Mouse (Mus musculus): ENCODE measurements at regions not wholly inside any gene's neighbourhood (a gene's known extent, or its start where the extent isn't known, plus 50 kb on each side); places are given as distances from the start of the nearest gene placed in this dataset.
A peak's percentile ranks its signal among the peaks of the same experiment; 100 is the strongest.

DNA sequence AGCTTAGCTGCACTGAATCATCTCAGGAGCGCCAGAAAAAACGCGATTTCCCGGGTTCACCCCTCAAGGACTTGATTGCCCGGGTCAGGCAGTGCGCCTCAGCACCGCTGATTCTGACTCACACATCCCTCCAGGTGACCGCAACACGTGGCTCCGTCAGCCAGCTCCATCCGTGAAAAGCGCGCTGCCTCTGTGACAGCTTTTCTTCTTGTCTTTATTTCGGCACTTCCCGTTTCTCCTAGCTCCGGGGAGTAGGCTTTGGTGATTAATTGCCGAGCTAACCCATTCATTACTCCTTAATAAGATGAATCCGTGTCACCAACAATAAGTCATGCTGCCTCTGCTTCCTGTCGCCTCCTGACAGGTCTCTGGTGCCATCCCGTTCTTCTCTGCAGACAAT, 108.6 kb downstream of the Katnal1 start:
- no peak overlapping the region for H3K27ac ChIP-seq (ENCODE audit: insufficient read depth, low read depth, low read length)
- WGBS, result 7% methylated on average over 20 of the region's 20 CpGs
- H3K36me3 ChIP-seq (ENCODE audit: control insufficient read depth, insufficient read depth, low read length), result no peaks in the 10 kb centered on the region
- no peak overlapping the region for H3K4me3 ChIP-seq (ENCODE audit: insufficient read depth, low read depth, low read length)
- TF ChIP-seq CTCF (conservative IDR thresholded peaks at IDR 0.05; ENCODE audit: insufficient read depth, insufficient read length, low read depth, low read length), result no peak
- H3K4me1 ChIP-seq (ENCODE audit: control insufficient read depth, insufficient read depth, low read length), result 0 out of 2 replicates have a peak, but pooled peaks cover 2% of the 10 kb centered on the region
- peak; percentile 31 for DNase-seq
- H3K27me3 ChIP-seq (replicated peaks; ENCODE audit: control insufficient read depth, insufficient read depth, low read length), result no peaks in the 10 kb centered on the region

GRCm38 (mm10) chr5:148819423-148819822, 109.7 kb downstream of the Katnal1 start:
- peak; percentile 75 for DNase-seq
- 0 out of 2 replicates have a peak, but pooled peaks cover 2% of the 10 kb centered on the region for H3K4me1 ChIP-seq (ENCODE audit: control insufficient read depth, insufficient read depth, low read length)
- 26% methylated on average over 6 of the region's 6 CpGs for WGBS

DNA sequence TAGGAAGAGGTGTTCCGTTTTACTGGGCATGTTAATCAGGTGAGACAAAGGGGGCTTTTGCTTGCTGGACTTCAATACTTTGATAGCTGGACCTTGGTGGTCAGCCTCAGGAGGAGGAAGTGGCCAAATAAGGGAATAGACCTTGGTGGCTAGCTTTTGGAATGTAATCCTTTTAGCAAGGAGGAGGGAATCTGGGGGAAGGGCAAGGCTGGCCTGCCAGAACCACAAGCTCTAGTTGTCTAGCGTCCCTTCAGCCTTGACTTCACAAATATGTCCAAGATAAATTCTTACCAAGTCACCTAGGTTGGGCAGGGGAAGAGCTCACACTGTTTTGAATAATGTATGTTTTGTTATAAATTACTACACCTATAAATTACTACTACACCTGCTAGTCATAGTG, 110.4 kb downstream of the Katnal1 start:
- Histone ChIP-seq H3K4me3 (ENCODE audit: insufficient read depth, low read depth, low read length) (no peak overlapping the region), H3K36me3 (ENCODE audit: control insufficient read depth, insufficient read depth, low read length) (no peaks in the 10 kb centered on the region), H3K4me1 (ENCODE audit: control insufficient read depth, insufficient read depth, low read length) (0 out of 2 replicates have a peak, but pooled peaks cover 2% of the 10 kb centered on the region), H3K27ac (ENCODE audit: insufficient read depth, low read depth, low read length) (no peak overlapping the region), H3K27me3 (replicated peaks; ENCODE audit: control insufficient read depth, insufficient read depth, low read length) (no peaks in the 10 kb centered on the region)
- no peak for DNase-seq
- no peak for TF ChIP-seq CTCF (conservative IDR thresholded peaks at IDR 0.05; ENCODE audit: insufficient read depth, insufficient read length, low read depth, low read length)
- TF ChIP-seq POLR2A (IDR thresholded peaks at IDR 0.05; ENCODE audit: low read depth, low read length), result no peak
- 57% methylated on average over 2 of the region's 2 CpGs for WGBS

More at GRCm38 (mm10) chr5:148819423-148819822, 109.7 kb downstream of the Katnal1 start:
- no peaks in the 10 kb centered on the region for H3K27me3 ChIP-seq (replicated peaks; ENCODE audit: control insufficient read depth, insufficient read depth, low read length)
- no peak overlapping the region for H3K27ac ChIP-seq (ENCODE audit: insufficient read depth, low read depth, low read length)
- no peaks in the 10 kb centered on the region for H3K36me3 ChIP-seq (ENCODE audit: control insufficient read depth, insufficient read depth, low read length)
- H3K4me3 ChIP-seq (ENCODE audit: insufficient read depth, low read depth, low read length), result no peak overlapping the region
- TF ChIP-seq CTCF (conservative IDR thresholded peaks at IDR 0.05; ENCODE audit: insufficient read depth, insufficient read length, low read depth, low read length) (no peak), POLR2A (IDR thresholded peaks at IDR 0.05; ENCODE audit: low read depth, low read length) (no peak)

GRCm38 (mm10) chr5:148812840-148813239, 116.3 kb downstream of the Katnal1 start:
- 62% methylated on average over 9 of the region's 9 CpGs for WGBS
- Histone ChIP-seq H3K27me3 (replicated peaks; ENCODE audit: control insufficient read depth, insufficient read depth, low read length) (no peaks in the 10 kb centered on the region), H3K4me1 (ENCODE audit: control insufficient read depth, insufficient read depth, low read length) (no peaks in the 10 kb centered on the region), H3K4me3 (ENCODE audit: insufficient read depth, low read depth, low read length) (no peak overlapping the region), H3K36me3 (ENCODE audit: control insufficient read depth, insufficient read depth, low read length) (no peaks in the 10 kb centered on the region), H3K27ac (ENCODE audit: insufficient read depth, low read depth, low read length) (no peak overlapping the region)
- TF ChIP-seq CTCF (conservative IDR thresholded peaks at IDR 0.05; ENCODE audit: insufficient read depth, insufficient read length, low read depth, low read length) (no peak), POLR2A (IDR thresholded peaks at IDR 0.05; ENCODE audit: low read depth, low read length) (no peak)
- no peak for DNase-seq

- peak; percentile 70 for DNase-seq
- no peaks in the 10 kb centered on the region for H3K4me1 ChIP-seq (ENCODE audit: control insufficient read depth, insufficient read depth, low read length)
- no peaks in the 10 kb centered on the region for H3K36me3 ChIP-seq (ENCODE audit: control insufficient read depth, insufficient read depth, low read length)
- WGBS, result 15% methylated on average over 13 of the region's 13 CpGs
- no peak overlapping the region for H3K27ac ChIP-seq (ENCODE audit: insufficient read depth, low read depth, low read length)
- no peaks in the 10 kb centered on the region for H3K27me3 ChIP-seq (replicated peaks; ENCODE audit: control insufficient read depth, insufficient read depth, low read length)
- H3K4me3 ChIP-seq (ENCODE audit: insufficient read depth, low read depth, low read length), result no peak overlapping the region
- TF ChIP-seq POLR2A (IDR thresholded peaks at IDR 0.05; ENCODE audit: low read depth, low read length) (no peak), CTCF (conservative IDR thresholded peaks at IDR 0.05; ENCODE audit: insufficient read depth, insufficient read length, low read depth, low read length) (peak; percentile 68)
These were observed 117.1 kb downstream of the Katnal1 start for GRCm38 (mm10) chr5:148812016-148812415.

- Histone ChIP-seq H3K4me1 (ENCODE audit: control insufficient read depth, insufficient read depth, low read length) (no peaks in the 10 kb centered on the region), H3K27ac (ENCODE audit: insufficient read depth, low read depth, low read length) (no peak overlapping the region), H3K36me3 (ENCODE audit: control insufficient read depth, insufficient read depth, low read length) (no peaks in the 10 kb centered on the region), H3K4me3 (ENCODE audit: insufficient read depth, low read depth, low read length) (no peak overlapping the region), H3K27me3 (replicated peaks; ENCODE audit: control insufficient read depth, insufficient read depth, low read length) (no peaks in the 10 kb centered on the region)
- WGBS, result 34% methylated on average over 3 of the region's 3 CpGs
- no peak for DNase-seq
- TF ChIP-seq POLR2A (IDR thresholded peaks at IDR 0.05; ENCODE audit: low read depth, low read length) (no peak), CTCF (conservative IDR thresholded peaks at IDR 0.05; ENCODE audit: insufficient read depth, insufficient read length, low read depth, low read length) (no peak)
These were observed 119.6 kb downstream of the Katnal1 start for GRCm38 (mm10) chr5:148809485-148809884.

DNA sequence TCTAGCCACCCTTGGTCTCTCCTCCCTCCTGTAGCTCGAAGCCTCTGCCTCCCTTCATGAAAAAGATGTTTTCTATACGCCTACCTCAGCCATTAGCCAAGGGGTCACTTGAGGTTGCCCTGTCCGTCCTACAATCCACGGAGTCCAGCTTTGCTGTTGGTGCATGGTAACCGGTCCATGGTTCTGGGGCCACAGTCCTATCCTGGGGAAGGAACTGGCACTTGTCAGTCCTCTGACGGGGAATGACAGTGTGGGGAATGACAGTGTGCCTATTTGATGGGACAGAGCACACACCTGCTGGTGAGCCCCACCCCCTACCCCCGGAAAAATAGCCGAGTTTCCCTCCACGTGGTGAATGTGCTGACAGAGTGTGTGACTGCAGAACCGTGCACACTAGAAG, 120.1 kb downstream of the Katnal1 start:
- TF ChIP-seq CTCF (conservative IDR thresholded peaks at IDR 0.05; ENCODE audit: insufficient read depth, insufficient read length, low read depth, low read length), result no peak
- TF ChIP-seq POLR2A (IDR thresholded peaks at IDR 0.05; ENCODE audit: low read depth, low read length), result no peak

More for the DNA sequence above, 120.1 kb downstream of the Katnal1 start:
- Histone ChIP-seq H3K4me1 (ENCODE audit: control insufficient read depth, insufficient read depth, low read length) (no peaks in the 10 kb centered on the region), H3K4me3 (ENCODE audit: insufficient read depth, low read depth, low read length) (no peak overlapping the region), H3K36me3 (ENCODE audit: control insufficient read depth, insufficient read depth, low read length) (no peaks in the 10 kb centered on the region), H3K27me3 (replicated peaks; ENCODE audit: control insufficient read depth, insufficient read depth, low read length) (no peaks in the 10 kb centered on the region), H3K27ac (ENCODE audit: insufficient read depth, low read depth, low read length) (no peak overlapping the region)
- 23% methylated on average over 10 of the region's 10 CpGs for whole genome bisulfite sequencing
- no peak for DNase-seq
